Mouse (Mus musculus) forebrain, embryonic 14.5 days (tissue): Measurements from ENCODE around the gene Pabpc4l. TPM values are rescaled to one million over a fixed set of nuclear protein-coding genes. Genes with fewer than 3 reads are reported as not detected.
A peak's percentile ranks its signal among the peaks of the same experiment; 100 is the strongest.
"Not testable (repeated sequence)": the region's sequence is repeated elsewhere in the genome, so short reads cannot be mapped to it uniquely, and the experiment has no call there.

ENCODE experiments used
- ATAC-seq: fragments of 200-750 bp; cut with Nextera tagmentation; 2 replicates; pipeline ENCODE4 v1.8.0; 2017; ENCODE audit warnings: mild to moderate bottlenecking, moderate library complexity
- DNase-seq: peaks from one replicate; pipeline ENCODE4 v3.0.0-alpha.2; 2015; ENCODE audit warnings: low spot score
- H3K27ac ChIP-seq: fragments of 300-500 bp; sonication (generic); 2 replicates; pipeline ENCODE4 v1.5.1; 2014; ENCODE audit warnings: low read depth, mild to moderate bottlenecking, control low read depth, low read length, moderate library complexity
- H3K27me3 ChIP-seq: fragments of 300-500 bp; sonication (generic); replicated peaks from 2 replicates; pipeline ENCODE4 v1.6.1; 2014; ENCODE audit warnings: low read length, control low read depth, mixed read lengths; ENCODE audit not compliant: control insufficient read depth, insufficient read depth
- H3K36me3 ChIP-seq: fragments of 300-500 bp; sonication (generic); 2 replicates; pipeline ENCODE4 v1.6.1; 2014; ENCODE audit warnings: low read length, control low read depth; ENCODE audit not compliant: control insufficient read depth, insufficient read depth
- H3K4me1 ChIP-seq: fragments of 300-500 bp; sonication (generic); 2 replicates; pipeline ENCODE4 v1.6.1; 2014; ENCODE audit warnings: antibody characterized with exemption, low read length, control low read depth; ENCODE audit not compliant: control insufficient read depth, insufficient read depth
- H3K4me2 ChIP-seq: fragments of 300-500 bp; sonication (generic); 2 replicates; pipeline ENCODE4 v1.6.1; 2014; ENCODE audit warnings: mild to moderate bottlenecking, control low read depth, low read length
- H3K4me3 ChIP-seq: fragments of 300-500 bp; sonication (generic); 2 replicates; pipeline ENCODE4 v1.5.1; 2014; ENCODE audit warnings: low read depth, low read length, control low read depth
- H3K9ac ChIP-seq: fragments of 300-500 bp; sonication (generic); 2 replicates; pipeline ENCODE4 v1.6.1; 2014; ENCODE audit warnings: mild to moderate bottlenecking, low read length, control low read depth, moderate library complexity
- H3K9me3 ChIP-seq: fragments of 300-500 bp; sonication (generic); replicated peaks from 2 replicates; pipeline ENCODE4 v1.6.1; 2016; ENCODE audit warnings: low read length, control low read depth, mixed read lengths; ENCODE audit not compliant: control insufficient read depth
- WGBS: fragments of 180-500 bp; shearing (Covaris S2); extraction: QIAGEN DNeasy Blood & Tissue Kit; methylation state at CpG from one replicate; pipeline ENCODE4 v1.1.7; 2014; 5-methylcytosine and 5-hydroxymethylcytosine counted together
- polyA plus RNA-seq: library from polyadenylated mRNA; unstranded; fragments of >200 nt; fragmentation: Nextera tagmentation; extraction: Ambion mirVana; gene quantifications from 2 replicates; pipeline ENCODE4 v1.2.1, GENCODE M21; 2014

Gene Pabpc4l
- polyA plus RNA-seq: 2.9 and 3.2 TPM in 2 replicates

DNA sequence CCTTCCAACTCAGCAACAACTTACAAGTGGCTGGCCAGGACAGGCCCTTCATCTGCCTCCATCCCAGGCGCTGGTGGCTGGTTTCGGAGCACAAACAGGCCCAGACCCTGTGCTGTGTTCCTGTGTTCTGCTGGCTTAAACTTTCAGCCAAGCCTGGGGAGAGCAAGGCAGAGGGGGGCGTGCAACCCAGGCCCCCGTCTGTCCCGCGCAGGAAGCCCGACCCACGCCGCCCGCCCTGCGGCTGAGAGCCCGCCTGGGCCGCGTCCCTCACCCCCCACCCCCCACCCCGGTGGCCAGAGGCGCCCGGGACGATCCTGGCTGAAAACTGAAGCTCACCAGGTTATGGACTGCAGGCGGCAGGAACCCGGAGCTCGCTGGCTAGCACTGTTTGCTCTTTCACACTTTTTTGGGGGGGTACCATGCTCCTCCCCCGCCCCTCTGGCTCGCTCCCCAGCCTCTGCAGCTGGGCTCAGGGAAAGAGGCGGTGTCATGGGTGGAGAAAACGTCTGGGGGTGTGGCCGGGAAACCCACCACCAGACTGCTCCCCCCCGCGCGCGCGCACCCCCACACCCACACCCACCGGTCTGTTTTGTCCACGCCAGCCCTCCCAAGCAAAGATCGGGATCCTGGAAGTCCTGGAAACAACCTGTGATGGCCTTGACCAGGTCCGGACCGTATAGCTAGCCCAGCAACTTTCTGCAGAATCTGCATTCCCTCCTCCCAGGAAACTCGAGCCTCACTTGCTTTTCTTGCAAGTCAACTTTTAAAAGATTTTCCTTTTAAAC lies at the start of gene Pabpc4l:
Pabpc4l (minus strand) TSS at position 739 of the 785 bp plus-strand sequence.
- Histone ChIP-seq H3K4me2 (peak within 1 kb of the TSS; percentile 92), H3K27ac (no peak within 1 kb of the TSS), H3K9ac (peak within 1 kb of the TSS; percentile 70), H3K4me1 (no peaks in the 10 kb centered on the region), H3K36me3 (no peaks in the 10 kb centered on the region), H3K4me3 (peak within 1 kb of the TSS; percentile 55), H3K9me3 (no peaks in the 10 kb centered on the region), H3K27me3 (no peaks in the 10 kb centered on the region)
- WGBS: under 1% methylated on average over 26 of the region's 37 CpGs
- peak; percentile 62 for DNase-seq
- ATAC-seq: peak; percentile 93

DNA sequence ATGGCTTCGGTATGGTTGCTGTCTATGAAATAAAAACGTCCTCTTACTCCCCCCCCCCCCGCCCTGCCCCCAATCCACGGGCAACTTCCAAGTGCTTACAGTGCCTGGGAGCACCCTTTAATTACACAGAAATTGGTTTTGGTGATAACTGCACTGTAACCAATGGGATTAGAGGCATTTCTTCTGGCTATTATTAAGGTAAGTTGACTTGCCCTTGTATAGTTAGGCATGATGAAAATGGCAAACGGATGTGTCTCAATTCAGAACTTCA lies 42.9 kb upstream of the Pabpc4l start:
- DNase-seq: no peak
- H3K27ac ChIP-seq: no peak overlapping the region
- no peak overlapping the region for H3K4me3 ChIP-seq
- WGBS: 81% methylated on average over 5 of the region's 5 CpGs
- ATAC-seq: no peak
- no peaks in the 10 kb centered on the region for H3K9me3 ChIP-seq
- no peaks in the 10 kb centered on the region for H3K36me3 ChIP-seq
- H3K9ac ChIP-seq: no peak overlapping the region
- H3K4me2 ChIP-seq: no peak overlapping the region
- no peaks in the 10 kb centered on the region for H3K27me3 ChIP-seq
- no peaks in the 10 kb centered on the region for H3K4me1 ChIP-seq

DNA sequence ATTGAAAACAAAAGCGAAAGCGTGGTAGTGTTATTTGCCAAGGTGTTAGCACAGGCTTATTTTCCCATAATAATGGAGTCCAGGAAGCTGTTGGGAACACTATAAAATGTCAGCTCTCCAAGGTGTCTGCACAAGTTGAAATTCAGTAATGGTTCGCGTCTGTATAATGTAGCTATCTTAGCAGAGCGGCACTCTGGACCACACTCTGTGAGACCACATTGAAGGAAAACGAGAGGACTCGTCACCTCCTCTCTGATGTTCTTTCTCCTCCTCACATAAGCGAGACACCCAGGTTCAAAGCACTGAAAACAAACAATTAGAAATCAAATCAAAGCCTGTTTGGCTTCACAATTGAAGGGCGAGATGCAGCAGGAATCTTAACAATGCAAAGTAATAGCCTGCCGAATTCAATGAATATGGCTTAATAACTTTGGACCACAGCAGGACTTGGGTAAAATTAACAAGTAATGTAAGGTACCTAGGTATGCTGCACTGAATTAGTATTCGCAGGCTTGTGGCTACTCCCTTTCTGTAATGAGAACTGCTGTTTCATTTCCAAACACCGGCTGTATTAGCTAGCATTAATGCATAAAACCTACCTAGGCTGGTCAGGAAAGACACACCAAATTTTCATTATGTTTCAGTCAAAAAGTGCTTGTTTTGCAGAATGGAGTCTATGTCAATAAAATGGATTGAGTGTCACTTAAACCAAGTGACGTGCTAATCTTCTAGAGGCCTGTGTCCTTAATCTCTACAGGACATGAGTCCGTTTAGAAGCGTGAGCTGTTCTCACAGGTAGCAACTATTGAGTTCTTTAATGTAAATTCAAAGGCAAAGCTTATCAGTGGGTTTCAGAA lies 42.3 kb upstream of the Pabpc4l start:
- H3K36me3 ChIP-seq: no peaks in the 10 kb centered on the region
- H3K27ac ChIP-seq: no peak overlapping the region
- peak; percentile 4 for DNase-seq
- H3K9me3 ChIP-seq: no peaks in the 10 kb centered on the region
- ATAC-seq: no peak
- 61% methylated on average over 15 of the region's 15 CpGs for WGBS
- no peaks in the 10 kb centered on the region for H3K27me3 ChIP-seq
- H3K4me3 ChIP-seq: no peak overlapping the region
- H3K4me1 ChIP-seq: no peaks in the 10 kb centered on the region
- H3K4me2 ChIP-seq: no peak overlapping the region
- no peak overlapping the region for H3K9ac ChIP-seq

DNA sequence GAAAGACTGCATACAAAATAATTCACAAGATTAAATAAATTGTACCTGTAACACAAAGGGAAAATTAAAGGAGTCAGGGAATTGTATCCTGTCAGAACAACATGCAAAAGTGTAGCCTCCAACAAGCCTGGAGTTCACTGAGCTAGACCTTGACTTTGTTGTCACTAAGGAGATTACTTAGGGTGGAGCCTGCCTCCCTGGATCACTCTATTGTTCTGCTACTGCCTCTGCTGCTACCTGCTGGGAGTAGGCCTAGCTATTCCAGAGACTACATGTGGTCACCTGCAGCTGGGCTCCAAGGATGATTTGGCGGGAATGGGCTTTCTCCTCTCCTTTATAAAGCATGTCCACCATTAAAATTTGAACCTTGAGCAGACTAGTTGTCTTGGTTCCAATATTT lies 38.1 kb upstream of the Pabpc4l start:
- H3K27ac ChIP-seq, H3K4me2 ChIP-seq, H3K27me3 ChIP-seq, H3K9ac ChIP-seq, H3K4me1 ChIP-seq, ATAC-seq, H3K9me3 ChIP-seq, H3K4me3 ChIP-seq, H3K36me3 ChIP-seq, DNase-seq: not testable (repeated sequence)
- WGBS: 77% methylated on average over 1 of the region's 1 CpGs

DNA sequence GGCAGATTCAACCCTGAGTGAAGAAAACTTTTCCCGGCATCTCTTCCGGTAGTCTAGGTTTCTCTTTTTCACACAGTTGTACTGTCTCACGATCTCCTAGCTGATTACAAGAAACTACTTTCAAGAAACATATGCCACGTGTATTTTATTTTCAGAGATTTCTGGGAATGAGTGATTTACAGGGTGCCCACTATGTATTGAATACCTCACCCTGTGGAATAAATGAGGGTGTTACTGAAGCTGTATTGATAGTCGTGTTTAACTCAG lies 180 bp upstream of the Pabpc4l start:
- H3K9ac ChIP-seq: peak overlapping the region; percentile 70
- no peaks in the 10 kb centered on the region for H3K27me3 ChIP-seq
- DNase-seq: no peak
- H3K9me3 ChIP-seq: no peaks in the 10 kb centered on the region
- no peaks in the 10 kb centered on the region for H3K36me3 ChIP-seq
- no peaks in the 10 kb centered on the region for H3K4me1 ChIP-seq
- H3K4me2 ChIP-seq: peak overlapping the region; percentile 92
- peak; percentile 15 for ATAC-seq
- H3K27ac ChIP-seq: no peak overlapping the region
- 10% methylated on average over 5 of the region's 5 CpGs for WGBS
- H3K4me3 ChIP-seq: peak overlapping the region; percentile 55

DNA sequence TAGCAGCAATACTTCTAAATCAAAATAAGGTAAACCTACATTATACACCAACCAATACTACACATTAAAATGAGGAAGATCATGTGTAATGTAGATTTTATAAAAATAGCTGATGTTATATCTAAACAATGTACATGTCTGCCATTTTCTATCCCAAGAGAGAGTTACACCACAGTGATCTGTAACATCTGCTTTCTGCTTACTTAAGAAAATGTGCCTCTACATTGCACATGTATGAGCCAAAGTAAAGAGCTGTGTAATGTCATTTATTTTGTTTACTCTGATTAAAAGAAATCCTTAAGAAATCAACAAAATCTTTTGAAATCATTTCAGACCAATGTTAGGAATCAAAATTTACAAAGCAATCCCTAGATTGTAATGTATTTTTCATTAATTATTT lies 16.6 kb downstream of the Pabpc4l start:
- DNase-seq: peak; percentile 17
- Histone ChIP-seq H3K4me1 (no peaks in the 10 kb centered on the region), H3K4me2 (no peak overlapping the region), H3K4me3 (no peak overlapping the region), H3K36me3 (no peaks in the 10 kb centered on the region), H3K9me3 (no peaks in the 10 kb centered on the region), H3K27ac (no peak overlapping the region), H3K9ac (no peak overlapping the region), H3K27me3 (no peaks in the 10 kb centered on the region)
- ATAC-seq: no peak
